Mouse (Mus musculus) gastrocnemius, adult 18-20 months (tissue): Measurements from ENCODE around the gene Git2. TPM values are rescaled to one million over a fixed set of nuclear protein-coding genes. Genes with fewer than 3 reads are reported as not detected.

Experiments used
- DNase-seq: peaks from one replicate; pipeline ENCODE4 v3.0.0; 2021; ENCODE audit warnings: low spot score
- total RNA-seq, 2 experiments: library from RNA; stranded (reverse); gene quantifications; 2 replicates each; pipeline ENCODE4 v1.2.3; 2021

Git2 gene
- total RNA-seq, 2 experiments from 2014 or later: 13.3 to 16.2 TPM

DNA sequence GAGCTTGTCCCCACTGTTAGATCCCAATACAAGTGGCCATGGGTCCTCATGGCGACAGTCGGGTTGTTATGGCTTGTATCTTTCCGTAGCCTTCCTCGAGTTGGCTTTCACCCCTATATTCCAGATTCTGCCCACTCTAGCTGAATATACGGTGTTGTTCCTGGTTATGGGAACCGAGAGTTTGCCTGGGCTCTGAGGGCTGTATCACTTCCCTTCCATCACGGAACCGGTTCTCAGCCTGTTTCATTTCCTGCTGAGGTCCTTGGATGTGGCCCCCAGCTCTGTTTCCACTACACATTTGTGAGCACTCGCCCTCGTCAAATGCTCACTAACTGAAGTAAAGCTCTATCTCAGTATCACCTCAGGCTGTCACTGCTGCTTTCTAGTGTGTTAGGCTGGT lies 53.3 kb downstream of the Git2 start:
- DNase-seq: no peak

GRCm38 (mm10) chr5:114720784-114721183 lies 54.5 kb downstream of the Git2 start:
- DNase-seq: no peak

GRCm38 (mm10) chr5:114719928-114720270 lies 55.4 kb downstream of the Git2 start:
- no peak for DNase-seq

DNA sequence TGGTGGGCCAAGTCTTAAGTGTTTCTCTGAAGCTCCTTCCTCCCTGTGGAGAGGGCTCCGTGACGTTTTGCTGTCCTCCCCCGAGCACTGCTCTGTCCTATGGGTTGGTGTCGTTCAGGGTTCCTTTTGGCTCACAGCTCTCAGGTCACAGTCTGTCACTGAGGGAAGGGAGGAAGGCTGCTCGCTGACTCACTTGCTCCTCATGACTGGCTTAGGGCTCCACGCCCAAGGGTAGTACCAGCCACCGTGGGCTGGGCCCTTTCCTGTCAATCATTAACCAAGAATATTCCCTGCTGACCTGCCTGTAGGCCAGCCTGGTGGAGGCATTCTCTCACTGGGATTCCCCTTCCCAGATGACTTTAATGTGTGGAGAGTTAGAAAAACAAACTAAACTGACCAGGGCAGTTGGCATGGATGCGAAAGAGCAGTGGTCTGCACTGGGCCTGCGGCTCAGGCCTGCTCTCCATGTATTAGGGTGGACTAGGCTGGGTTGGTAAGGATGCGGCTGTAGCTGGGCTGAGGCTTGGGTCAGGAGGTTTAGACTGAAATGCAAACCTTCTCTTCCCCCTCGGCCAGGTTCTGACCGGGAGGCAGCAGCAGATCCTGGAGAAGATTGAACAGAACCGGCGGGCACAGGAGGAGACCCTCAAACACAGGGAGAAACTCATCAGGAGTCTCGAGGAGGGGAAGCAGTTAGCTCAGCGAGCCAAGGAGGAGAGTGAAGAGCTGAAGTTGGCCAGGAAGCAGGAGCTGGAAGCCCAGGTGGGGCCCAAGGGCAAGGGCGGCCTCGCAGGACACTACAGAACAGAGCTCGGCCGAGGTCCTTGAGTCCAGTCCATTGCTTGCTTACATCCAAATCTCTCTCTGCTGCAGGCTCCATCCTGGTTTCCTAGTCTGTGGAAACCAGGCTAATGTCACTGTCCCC lies 56.1 kb downstream of the Git2 start:
- DNase-seq: no peak

- DNase-seq: no peak
Measured at GRCm38 (mm10) chr5:114718483-114718882, 56.8 kb downstream of the Git2 start.

- no peak for DNase-seq
Measured at GRCm38 (mm10) chr5:114717937-114718336, 57.4 kb downstream of the Git2 start.

DNA sequence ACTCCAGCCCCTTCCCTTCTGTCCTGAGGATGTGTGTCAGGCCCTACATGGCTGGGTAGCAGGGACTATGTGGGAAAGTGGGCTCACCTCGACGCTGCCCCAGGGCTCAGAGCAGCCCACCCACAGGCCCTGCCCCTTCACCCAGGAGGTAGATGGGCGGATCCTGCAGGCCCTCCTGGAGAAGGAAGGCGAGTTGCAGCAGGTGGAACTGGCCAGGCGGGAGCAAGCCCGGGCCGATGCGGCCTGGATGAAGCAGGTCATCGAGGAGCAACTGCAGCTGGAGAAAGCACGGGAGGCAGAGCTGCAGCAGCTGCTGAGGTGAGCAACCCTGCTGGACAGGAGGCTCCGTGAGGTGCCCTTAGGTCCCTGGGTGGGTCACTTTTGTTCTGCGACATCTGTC lies 58.0 kb downstream of the Git2 start:
- DNase-seq: no peak

- no peak for DNase-seq
Measured at GRCm38 (mm10) chr5:114714551-114714950, 60.8 kb downstream of the Git2 start.

DNA sequence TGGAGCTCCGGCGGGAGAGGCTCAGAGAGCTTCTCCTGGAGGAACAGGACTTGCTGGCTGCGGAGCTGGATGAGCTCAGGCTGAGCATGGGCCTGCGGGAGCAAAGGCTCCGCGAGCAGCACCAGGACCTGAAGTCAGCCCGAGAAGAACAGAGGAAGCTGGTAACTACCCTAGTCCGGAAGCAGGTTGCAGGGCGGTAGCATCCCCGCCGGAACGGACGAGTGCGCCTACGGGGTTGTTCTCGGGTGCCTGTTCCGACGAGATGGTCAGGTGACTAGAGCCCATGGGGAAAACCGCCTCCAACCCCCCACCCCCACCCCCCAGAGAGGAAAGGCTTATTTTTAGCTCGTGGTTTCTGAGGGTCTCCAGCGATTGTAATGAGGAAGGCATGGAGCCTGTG lies 66.0 kb downstream of the Git2 start:
- DNase-seq: no peak

- no peak for DNase-seq
Measured at GRCm38 (mm10) chr5:114708491-114708890, 66.8 kb downstream of the Git2 start.

- DNase-seq: peak; percentile 95
Measured at GRCm38 (mm10) chr5:114707265-114708068, 67.8 kb downstream of the Git2 start, which contains the start of gene Tchp. Tchp (plus strand) TSS chr5:114707760.

DNA sequence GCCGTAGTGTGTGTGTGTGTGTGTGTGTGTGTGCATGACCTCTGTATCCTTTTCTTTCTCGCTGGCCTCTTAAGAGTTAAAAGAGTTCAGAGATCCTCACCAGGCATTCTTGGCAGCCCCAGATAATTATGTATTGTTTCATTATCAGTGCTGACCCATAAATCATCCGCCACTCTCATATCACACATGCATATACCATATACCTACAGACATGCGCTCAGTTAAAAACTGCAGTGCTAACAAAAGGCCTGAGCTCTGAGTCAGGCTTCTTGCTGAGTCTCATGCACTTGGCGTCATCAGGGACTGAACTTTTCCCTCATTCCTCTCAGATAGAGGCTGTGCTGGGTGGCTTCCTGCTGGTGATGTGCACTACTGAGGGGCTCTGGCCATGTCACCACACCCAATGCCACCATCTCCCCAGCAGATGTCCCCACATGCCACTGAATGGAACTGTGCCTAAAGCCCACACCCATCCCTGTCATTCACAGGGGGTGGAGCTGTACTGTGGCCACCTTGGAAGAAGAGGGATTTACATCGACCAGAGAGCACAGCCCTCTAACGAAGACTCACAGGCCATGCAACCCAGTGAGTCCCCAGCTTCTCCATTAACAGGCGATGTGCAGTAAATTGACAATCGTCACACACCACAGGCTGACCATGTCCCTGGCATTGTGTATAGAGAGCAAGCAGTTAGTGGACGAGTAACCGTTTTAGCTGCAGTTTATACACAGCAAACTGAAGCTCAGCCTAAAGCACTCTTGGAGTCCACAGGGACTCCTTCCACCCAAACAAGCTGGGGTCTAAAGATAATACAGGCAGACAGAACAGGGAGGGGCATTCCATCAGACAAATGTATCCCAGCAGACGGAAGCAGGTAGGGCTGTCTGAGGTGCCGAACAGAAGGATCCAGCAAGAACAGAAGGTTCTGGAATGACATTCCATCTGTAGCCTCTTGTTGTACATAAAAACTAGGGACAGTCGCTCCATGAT lies 72.6 kb downstream of the Git2 start:
- DNase-seq: no peak

DNA sequence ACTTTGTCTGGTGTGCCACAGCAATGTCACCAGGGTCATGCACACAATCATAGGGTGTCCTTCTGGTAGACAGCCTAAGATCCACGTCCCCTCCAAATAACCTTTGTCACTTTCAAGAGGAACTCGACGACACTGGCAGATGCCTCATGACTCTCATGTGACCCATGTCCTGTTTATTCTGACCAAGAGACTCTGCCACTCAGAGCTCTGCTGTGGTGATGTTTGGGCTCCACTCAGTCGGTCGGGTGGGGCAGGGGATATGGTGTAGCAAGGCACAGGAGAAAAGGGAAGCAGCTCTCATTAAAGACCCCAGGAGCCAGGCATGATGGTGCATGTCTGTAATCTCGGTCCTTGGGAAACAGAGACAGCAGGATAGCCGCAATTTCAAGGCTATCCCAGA lies 76.3 kb downstream of the Git2 start:
- DNase-seq: no peak

- peak; percentile 65 for DNase-seq
Measured at GRCm38 (mm10) chr5:114698044-114698746, 77.1 kb downstream of the Git2 start.

- no peak for DNase-seq
Measured at GRCm38 (mm10) chr5:114696939-114697338, 78.4 kb downstream of the Git2 start.

GRCm38 (mm10) chr5:114695775-114696174 lies 79.5 kb downstream of the Git2 start:
- no peak for DNase-seq

DNA sequence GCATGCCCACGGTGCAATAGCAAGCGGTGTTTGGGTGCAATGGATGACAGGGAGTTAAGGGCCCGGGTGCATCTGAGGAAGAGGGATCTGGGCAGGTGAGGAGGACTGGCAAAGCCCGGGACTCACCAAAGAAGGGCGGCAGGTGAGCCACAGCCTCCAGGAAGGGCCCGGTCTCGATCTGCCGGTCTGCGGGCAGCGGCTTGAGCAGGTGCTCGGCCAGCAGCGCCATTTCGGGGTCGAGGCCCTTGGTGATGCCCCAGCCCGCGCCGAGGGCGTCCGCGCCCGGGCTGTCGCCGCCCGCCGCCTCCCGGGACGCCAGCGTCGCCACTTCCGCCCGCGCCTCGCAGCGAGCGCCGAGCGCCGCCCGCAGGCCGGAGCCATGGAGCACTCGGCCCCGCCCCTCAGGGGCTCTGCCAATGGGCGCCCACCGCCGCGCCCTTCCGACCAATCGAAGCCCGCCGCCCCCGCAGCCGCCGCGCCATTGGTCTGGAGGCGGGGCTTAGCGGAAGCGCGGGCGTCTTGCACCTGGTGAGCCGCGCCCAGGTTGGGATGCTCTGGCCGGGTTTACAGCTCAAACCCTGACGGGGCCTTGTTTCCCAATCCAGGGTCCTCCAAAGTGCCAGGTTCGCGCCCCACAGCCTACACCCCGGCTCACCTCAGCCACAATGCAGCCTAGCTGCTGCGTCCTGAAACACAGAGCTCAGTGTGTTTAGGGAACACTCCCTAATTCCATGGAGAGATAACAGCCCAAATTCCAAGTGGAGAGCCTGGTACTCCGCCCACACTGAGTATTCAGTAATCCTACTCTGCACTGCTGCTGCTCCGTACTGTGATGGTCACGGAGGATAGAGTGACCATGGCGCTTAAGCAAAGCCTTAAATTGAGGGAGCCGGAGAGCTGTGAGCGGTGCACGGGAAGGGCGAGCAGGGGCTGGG lies 84.4 kb downstream of the Git2 start, which contains the start of gene Gltp:
Gene Gltp (minus strand): TSS at position 352 of the 935 bp plus-strand sequence.
- DNase-seq: peak; percentile 90

GRCm38 (mm10) chr5:114689700-114690366 lies 85.5 kb downstream of the Git2 start:
- no peak for DNase-seq

DNA sequence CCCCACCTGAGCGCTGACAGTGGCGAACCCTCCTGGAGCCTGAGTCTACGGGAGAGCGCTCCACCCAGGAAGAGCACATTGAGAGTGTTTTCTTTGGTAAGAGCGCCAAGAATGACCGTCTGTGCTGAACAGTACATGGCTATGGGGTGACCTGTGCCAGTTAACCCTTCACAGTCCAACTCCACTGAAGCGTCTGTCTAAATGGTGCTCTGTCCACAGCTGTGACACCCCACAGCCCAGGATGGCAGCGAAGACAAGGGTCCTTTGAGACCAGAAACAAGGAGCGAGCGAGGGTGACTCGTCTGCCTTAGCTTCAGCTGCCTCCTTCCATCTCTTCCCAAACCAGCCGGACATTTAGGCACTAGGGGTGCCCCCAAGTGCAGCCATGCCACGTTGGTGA lies 86.6 kb downstream of the Git2 start:
- no peak for DNase-seq
